Mouse (Mus musculus) lung, embryonic 14.5 days (tissue): ENCODE measurements at regions not wholly inside any gene's neighbourhood (a gene's known extent, or its start where the extent isn't known, plus 50 kb on each side); places are given as distances from the start of the nearest gene placed in this dataset.

Experiments used
- ATAC-seq: fragments of 200-750 bp; cut with Nextera tagmentation; 2 replicates; pipeline ENCODE4 v1.8.0; 2017; ENCODE audit warnings: mild to moderate bottlenecking, moderate TSS enrichment, moderate library complexity; ENCODE audit not compliant: insufficient read depth
- DNase-seq: peaks from one replicate; pipeline ENCODE4 v3.0.0-alpha.2; 2015
- H3K27ac ChIP-seq: fragments of 300-500 bp; sonication (generic); 2 replicates; pipeline ENCODE4 v1.5.1; 2014; ENCODE audit warnings: low read depth, mild to moderate bottlenecking, moderate library complexity
- H3K27me3 ChIP-seq: fragments of 300-500 bp; sonication (generic); 2 replicates; pipeline ENCODE4 v1.6.1; 2014; ENCODE audit warnings: low read length, control low read depth; ENCODE audit not compliant: insufficient read depth
- H3K36me3 ChIP-seq: fragments of 300-500 bp; sonication (generic); 2 replicates; pipeline ENCODE4 v1.6.1; 2014; ENCODE audit warnings: control low read depth; ENCODE audit not compliant: insufficient read depth
- H3K4me1 ChIP-seq: fragments of 300-500 bp; sonication (generic); 2 replicates; pipeline ENCODE4 v1.6.1; 2014; ENCODE audit warnings: antibody characterized with exemption, control low read depth; ENCODE audit not compliant: insufficient read depth
- H3K4me2 ChIP-seq: fragments of 300-500 bp; sonication (generic); 2 replicates; pipeline ENCODE4 v1.6.1; 2014; ENCODE audit warnings: mild to moderate bottlenecking
- H3K4me3 ChIP-seq: fragments of 300-500 bp; sonication (generic); 2 replicates; pipeline ENCODE4 v1.5.1; 2014; ENCODE audit warnings: low read depth, low read length
- H3K9ac ChIP-seq: fragments of 300-500 bp; sonication (generic); 2 replicates; pipeline ENCODE4 v1.6.1; 2014
- H3K9me3 ChIP-seq: fragments of 300-500 bp; sonication (generic); 2 replicates; pipeline ENCODE4 v1.6.1; 2016; ENCODE audit warnings: low read depth, low read length, control low read depth
- CTCF ChIP-seq: IDR thresholded peaks from 2 replicates; pipeline ENCODE4 v1.5.1; 2016; ENCODE audit warnings: antibody characterized with exemption, low read depth
- WGBS: fragments of 180-500 bp; shearing (Covaris S2); extraction: QIAGEN DNeasy Blood & Tissue Kit; methylation state at CpG from one replicate; pipeline ENCODE4 v1.1.7; 2014; 5-methylcytosine and 5-hydroxymethylcytosine counted together

GRCm38 (mm10) chr16:25584337-25585069 lies 99.1 kb upstream of the Trp63 start:
- no peaks in the 10 kb centered on the region for H3K36me3 ChIP-seq
- peak overlapping the region; percentile 20; the same call in 1 of the 2 replicates for H3K4me2 ChIP-seq
- H3K27me3 ChIP-seq = no peaks in the 10 kb centered on the region
- peak overlapping the region; percentile 70; the same call in 1 of the 2 replicates for H3K27ac ChIP-seq
- no peak overlapping the region for H3K4me3 ChIP-seq
- DNase-seq (peak; percentile 32), ATAC-seq (peak; percentile 38; the same call in 1 of the 2 replicates)
- no peak for TF ChIP-seq CTCF
- no peak overlapping the region for H3K9ac ChIP-seq
- H3K9me3 ChIP-seq = no peaks in the 10 kb centered on the region
- 55% methylated on average over 14 of the region's 14 CpGs for WGBS
- no peaks in the 10 kb centered on the region for H3K4me1 ChIP-seq

DNA sequence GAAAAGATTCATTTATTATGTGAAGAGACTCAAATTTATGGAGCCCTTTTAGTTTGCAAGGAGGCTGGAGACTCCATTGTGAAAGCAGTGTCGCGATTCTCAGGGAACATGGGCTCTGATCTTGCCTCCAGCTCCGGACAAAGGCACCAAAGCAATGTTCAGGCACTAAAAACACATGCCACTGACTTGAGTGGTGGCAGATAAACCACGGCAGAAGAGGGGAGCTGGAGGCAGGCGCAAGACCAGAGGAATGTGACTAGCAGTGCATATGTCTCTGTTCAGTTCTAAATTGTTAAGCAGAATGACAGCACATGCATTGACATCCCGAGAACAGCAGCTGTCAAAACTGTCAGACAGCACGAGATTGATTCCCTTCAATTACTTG lies 98.5 kb upstream of the Trp63 start:
- H3K4me1 ChIP-seq = no peaks in the 10 kb centered on the region
- H3K4me2 ChIP-seq = peak overlapping the region; percentile 20; the same call in 1 of the 2 replicates
- DNase-seq = peak; percentile 11
- H3K9ac ChIP-seq = no peak overlapping the region
- no peak overlapping the region for H3K4me3 ChIP-seq
- 36% methylated on average over 7 of the region's 7 CpGs for WGBS
- no peaks in the 10 kb centered on the region for H3K27me3 ChIP-seq
- peak overlapping the region; percentile 70 for H3K27ac ChIP-seq
- no peaks in the 10 kb centered on the region for H3K36me3 ChIP-seq
- TF ChIP-seq CTCF = no peak
- ATAC-seq = no peak
- no peaks in the 10 kb centered on the region for H3K9me3 ChIP-seq

GRCm38 (mm10) chr16:25585953-25586352 lies 97.6 kb upstream of the Trp63 start:
- Histone ChIP-seq H3K4me1 (no peaks in the 10 kb centered on the region), H3K36me3 (no peaks in the 10 kb centered on the region), H3K27ac (no peak overlapping the region), H3K4me3 (no peak overlapping the region), H3K9ac (no peak overlapping the region), H3K27me3 (no peaks in the 10 kb centered on the region), H3K4me2 (no peak overlapping the region), H3K9me3 (no peaks in the 10 kb centered on the region)
- ATAC-seq (no peak), DNase-seq (no peak)
- no peak for TF ChIP-seq CTCF
- 86% methylated on average over 3 of the region's 3 CpGs for WGBS

DNA sequence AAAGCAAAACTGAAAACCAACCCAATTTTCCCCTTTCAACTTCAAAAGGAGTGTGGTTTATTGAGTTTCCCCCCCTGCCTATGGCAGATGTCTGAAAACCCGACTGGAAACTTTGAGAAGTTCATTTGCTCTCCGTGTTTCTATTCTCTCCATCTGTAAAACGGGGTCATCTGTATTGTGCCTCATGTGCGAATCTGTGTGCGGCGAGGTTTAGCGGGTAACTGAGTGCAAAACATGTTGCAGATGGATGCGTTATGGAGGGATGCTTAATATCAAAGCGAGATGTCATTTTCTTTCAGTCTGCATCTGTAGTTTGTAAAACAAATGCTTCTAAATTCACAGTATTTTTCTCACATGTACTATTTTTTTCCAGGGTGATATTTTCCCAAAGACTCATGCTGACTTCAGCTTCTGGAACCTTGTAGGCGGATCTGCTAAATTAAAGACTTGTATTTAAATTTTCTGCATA lies 95.7 kb upstream of the Trp63 start:
- Histone ChIP-seq H3K4me1 (no peaks in the 10 kb centered on the region), H3K4me3 (no peak overlapping the region), H3K27ac (no peak overlapping the region), H3K9ac (no peak overlapping the region), H3K9me3 (no peaks in the 10 kb centered on the region), H3K36me3 (no peaks in the 10 kb centered on the region), H3K4me2 (no peak overlapping the region), H3K27me3 (no peaks in the 10 kb centered on the region)
- WGBS = 82% methylated on average over 10 of the region's 10 CpGs
- ATAC-seq (no peak), DNase-seq (no peak)
- no peak for TF ChIP-seq CTCF

- H3K4me3 ChIP-seq = no peak overlapping the region
- H3K27me3 ChIP-seq = no peaks in the 10 kb centered on the region
- H3K27ac ChIP-seq = no peak overlapping the region
- no peak for TF ChIP-seq CTCF
- DNase-seq (no peak), ATAC-seq (no peak)
- H3K9me3 ChIP-seq = no peaks in the 10 kb centered on the region
- 66% methylated on average over 1 of the region's 1 CpGs for WGBS
- no peak overlapping the region for H3K9ac ChIP-seq
- no peaks in the 10 kb centered on the region for H3K4me1 ChIP-seq
- H3K4me2 ChIP-seq = no peak overlapping the region
- H3K36me3 ChIP-seq = no peaks in the 10 kb centered on the region
Measured at GRCm38 (mm10) chr16:25597435-25597834, 86.1 kb upstream of the Trp63 start.

GRCm38 (mm10) chr16:25603121-25603520 lies 80.4 kb upstream of the Trp63 start:
- Histone ChIP-seq H3K36me3 (no peaks in the 10 kb centered on the region), H3K27me3 (no peaks in the 10 kb centered on the region), H3K9ac (no peak overlapping the region), H3K9me3 (no peaks in the 10 kb centered on the region), H3K27ac (no peak overlapping the region), H3K4me1 (no peaks in the 10 kb centered on the region), H3K4me3 (no peak overlapping the region), H3K4me2 (no peak overlapping the region)
- DNase-seq = no peak
- TF ChIP-seq CTCF = no peak
- no peak for ATAC-seq
- WGBS = 87% methylated on average over 2 of the region's 2 CpGs

- Histone ChIP-seq H3K9me3 (no peaks in the 10 kb centered on the region), H3K4me3 (no peak overlapping the region), H3K27me3 (no peaks in the 10 kb centered on the region), H3K27ac (no peak overlapping the region), H3K9ac (no peak overlapping the region), H3K36me3 (no peaks in the 10 kb centered on the region), H3K4me2 (no peak overlapping the region), H3K4me1 (no peaks in the 10 kb centered on the region)
- 73% methylated on average over 4 of the region's 4 CpGs for WGBS
- DNase-seq (no peak), ATAC-seq (no peak)
- TF ChIP-seq CTCF = no peak
Measured at GRCm38 (mm10) chr16:25615229-25615628, 68.3 kb upstream of the Trp63 start.
